Mouse (Mus musculus): ENCODE results near the gene Clip2. TPM values are rescaled to one million over a fixed set of nuclear protein-coding genes. Genes with fewer than 3 reads are reported as not detected.
A peak's percentile ranks its signal among the peaks of the same experiment; 100 is the strongest.

Clip2 gene
- polyA plus RNA-seq, 1 experiment from 2014 or later, result 6.6 TPM

DNA sequence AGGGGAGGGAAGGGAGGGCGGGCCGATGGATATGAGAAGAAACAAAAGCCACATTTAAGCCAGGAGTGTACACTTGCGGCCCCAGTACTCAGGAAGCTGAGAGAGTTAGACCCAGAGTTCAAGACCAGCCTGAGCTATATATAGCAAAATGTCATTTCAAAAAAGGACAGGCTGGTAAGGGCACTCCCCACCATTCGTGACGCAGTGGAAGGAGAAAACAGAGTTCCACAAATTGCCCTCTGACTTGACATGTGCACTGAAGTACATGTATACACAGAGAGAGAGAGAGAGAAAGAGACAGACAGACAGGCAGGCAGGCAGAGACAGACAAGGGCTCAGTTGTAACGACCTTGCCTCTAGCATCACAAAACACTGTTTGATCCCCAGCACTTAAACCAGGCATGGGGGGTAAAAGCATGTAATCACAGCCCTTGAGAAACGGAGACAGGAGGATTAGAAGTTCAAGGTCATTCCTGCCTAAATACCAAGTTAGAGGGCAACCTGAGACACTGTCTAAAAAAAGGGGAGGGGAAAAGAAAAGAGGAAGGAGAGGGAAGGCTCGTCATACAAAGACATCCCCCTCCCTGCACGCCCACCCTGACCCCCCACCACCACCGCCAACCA lies 106.9 kb downstream of the Clip2 start:
- Histone ChIP-seq H3K4me2 (peak overlapping the region; percentile 14), H3K27ac (ENCODE audit: low read depth) (peak overlapping the region; percentile 87), H3K9ac (no peak overlapping the region), H3K4me3 (ENCODE audit: low read depth, low read length) (no peak overlapping the region), H3K4me1 (ENCODE audit: insufficient read depth) (peaks cover 26% of the 10 kb centered on the region), H3K9me3 (ENCODE audit: low read depth, low read length) (no peaks in the 10 kb centered on the region; the same call in 1 of the 2 replicates), H3K36me3 (ENCODE audit: insufficient read depth) (peaks cover 9% of the 10 kb centered on the region; the same call in 1 of the 2 replicates), H3K27me3 (ENCODE audit: insufficient read depth, low read length) (no peaks in the 10 kb centered on the region)
- WGBS, result 19% methylated on average over 10 of the region's 10 CpGs
- no peak for TF ChIP-seq CTCF (IDR thresholded peaks at IDR 0.05; ENCODE audit: low read depth)
- DNase-seq (peak; percentile 44), ATAC-seq (ENCODE audit: insufficient read depth) (peak; percentile 7; the same call in 1 of the 2 replicates)

DNA sequence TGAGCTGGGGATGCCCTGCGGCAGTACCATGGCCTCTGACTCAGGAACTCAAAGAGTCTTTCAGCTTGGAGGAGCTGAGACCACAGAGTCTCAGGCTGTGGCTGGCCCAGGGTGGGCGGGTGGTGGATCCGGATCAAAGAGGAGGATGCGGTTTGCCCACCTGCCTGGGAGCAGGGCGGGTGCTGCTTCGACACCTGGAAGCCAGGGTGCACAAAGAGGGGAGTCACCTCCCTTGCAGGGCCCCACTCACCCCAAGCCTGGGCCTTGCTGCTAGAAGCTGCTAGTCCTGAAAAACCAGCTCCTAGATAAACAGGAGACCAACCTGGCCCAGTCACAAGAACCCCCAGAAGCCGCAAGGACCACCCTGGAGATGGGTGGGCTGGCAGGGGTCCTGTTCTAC lies 107.8 kb downstream of the Clip2 start:
- DNase-seq (peak; percentile 74), ATAC-seq (ENCODE audit: insufficient read depth) (peak; percentile 67)
- Histone ChIP-seq H3K4me1 (ENCODE audit: insufficient read depth) (peaks cover 27% of the 10 kb centered on the region), H3K36me3 (ENCODE audit: insufficient read depth) (peaks cover 10% of the 10 kb centered on the region; the same call in 1 of the 2 replicates), H3K4me2 (peak overlapping the region; percentile 31; the same call in 1 of the 2 replicates), H3K27ac (ENCODE audit: low read depth) (peak overlapping the region; percentile 87), H3K9ac (no peak overlapping the region), H3K27me3 (ENCODE audit: insufficient read depth, low read length) (no peaks in the 10 kb centered on the region), H3K9me3 (ENCODE audit: low read depth, low read length) (no peaks in the 10 kb centered on the region; the same call in 1 of the 2 replicates), H3K4me3 (ENCODE audit: low read depth, low read length) (no peak overlapping the region)
- TF ChIP-seq CTCF (IDR thresholded peaks at IDR 0.05; ENCODE audit: low read depth), result no peak
- 67% methylated on average over 7 of the region's 7 CpGs for WGBS

DNA sequence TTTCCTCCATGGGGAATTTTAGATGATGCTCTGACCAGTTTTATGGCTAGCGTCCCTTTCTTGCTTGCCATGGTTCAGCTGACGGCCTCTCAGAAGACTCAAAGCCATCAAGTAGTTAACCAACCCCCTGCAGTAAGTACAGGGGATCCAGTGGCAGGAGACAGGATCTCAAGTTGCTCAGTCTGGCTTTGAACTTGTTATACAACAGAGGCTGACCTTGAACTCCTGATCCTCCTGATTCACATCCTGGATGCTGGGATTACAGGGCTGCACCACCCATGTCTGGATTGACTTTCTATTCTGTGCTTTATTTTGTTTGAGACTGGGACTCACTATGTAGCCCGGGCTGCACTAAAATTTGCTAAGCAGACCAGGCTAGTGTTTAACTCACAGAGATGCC lies 110.2 kb downstream of the Clip2 start:
- H3K4me1 ChIP-seq (ENCODE audit: insufficient read depth), result peaks cover 32% of the 10 kb centered on the region
- H3K36me3 ChIP-seq (ENCODE audit: insufficient read depth), result peaks cover 10% of the 10 kb centered on the region; the same call in 1 of the 2 replicates
- WGBS, result 93% methylated on average over 3 of the region's 3 CpGs
- no peak for TF ChIP-seq CTCF (IDR thresholded peaks at IDR 0.05; ENCODE audit: low read depth)
- DNase-seq, result no peak
- no peaks in the 10 kb centered on the region; the same call in 1 of the 2 replicates for H3K9me3 ChIP-seq (ENCODE audit: low read depth, low read length)
- no peak overlapping the region for H3K9ac ChIP-seq
- no peak overlapping the region for H3K4me3 ChIP-seq (ENCODE audit: low read depth, low read length)
- ATAC-seq (ENCODE audit: insufficient read depth), result no peak
- no peaks in the 10 kb centered on the region for H3K27me3 ChIP-seq (ENCODE audit: insufficient read depth, low read length)
- H3K4me2 ChIP-seq, result no peak overlapping the region
- no peak overlapping the region for H3K27ac ChIP-seq (ENCODE audit: low read depth)

DNA sequence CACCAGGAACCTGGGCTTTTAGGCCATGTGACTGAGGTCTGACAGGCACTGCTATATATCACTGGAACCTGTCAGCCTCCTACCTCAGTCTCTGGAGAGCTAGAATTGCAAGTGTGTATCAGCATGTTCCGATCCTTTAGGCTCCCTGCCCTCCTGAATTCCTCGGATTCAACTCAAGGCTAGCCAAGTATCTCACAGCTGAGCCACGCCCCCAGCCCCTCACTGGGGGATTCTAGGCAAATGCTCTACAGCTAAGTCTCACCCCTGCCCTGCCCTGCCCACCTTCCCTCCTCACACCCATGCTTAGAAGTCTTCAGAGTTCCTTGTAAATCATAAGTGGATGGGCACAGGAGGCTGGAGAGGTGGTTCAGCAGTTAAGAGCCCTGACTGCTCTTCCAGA lies 111.1 kb downstream of the Clip2 start:
- Histone ChIP-seq H3K4me2 (peak overlapping the region; percentile 10; the same call in 1 of the 2 replicates), H3K36me3 (ENCODE audit: insufficient read depth) (peaks cover 10% of the 10 kb centered on the region; the same call in 1 of the 2 replicates), H3K4me3 (ENCODE audit: low read depth, low read length) (no peak overlapping the region), H3K4me1 (ENCODE audit: insufficient read depth) (peaks cover 28% of the 10 kb centered on the region), H3K27me3 (ENCODE audit: insufficient read depth, low read length) (no peaks in the 10 kb centered on the region), H3K9ac (no peak overlapping the region; the same call in 1 of the 2 replicates), H3K27ac (ENCODE audit: low read depth) (peak overlapping the region; percentile 67; the same call in 1 of the 2 replicates), H3K9me3 (ENCODE audit: low read depth, low read length) (no peaks in the 10 kb centered on the region; the same call in 1 of the 2 replicates)
- DNase-seq, result peak; percentile 22
- no peak for ATAC-seq (ENCODE audit: insufficient read depth)
- TF ChIP-seq CTCF (IDR thresholded peaks at IDR 0.05; ENCODE audit: low read depth), result no peak
- WGBS, result 58% methylated on average over 3 of the region's 3 CpGs

DNA sequence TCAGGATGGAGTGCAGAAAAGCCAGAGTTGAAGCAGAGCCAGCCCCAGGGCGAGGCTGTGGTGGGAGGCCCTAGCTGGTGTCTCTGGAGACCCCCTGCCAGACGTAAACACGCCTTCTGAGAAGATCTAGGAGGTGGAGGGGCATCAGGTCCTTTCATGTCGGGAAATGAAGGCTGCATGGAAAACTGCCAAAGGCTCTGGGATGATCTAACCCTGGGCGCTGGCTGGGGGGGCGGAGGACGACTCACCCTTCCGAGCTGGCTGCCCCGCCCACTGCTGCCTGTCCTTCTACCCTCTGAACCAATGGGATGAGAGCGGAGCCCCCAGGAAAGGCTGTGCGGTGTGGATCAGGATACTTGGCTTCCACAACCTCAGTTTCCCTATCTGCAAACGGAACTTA lies 112.1 kb downstream of the Clip2 start:
- no peaks in the 10 kb centered on the region for H3K27me3 ChIP-seq (ENCODE audit: insufficient read depth, low read length)
- peak; percentile 36 for ATAC-seq (ENCODE audit: insufficient read depth)
- H3K9ac ChIP-seq, result no peak overlapping the region
- WGBS, result 46% methylated on average over 12 of the region's 12 CpGs
- H3K27ac ChIP-seq (ENCODE audit: low read depth), result peak overlapping the region; percentile 67; the same call in 1 of the 2 replicates
- H3K4me3 ChIP-seq (ENCODE audit: low read depth, low read length), result no peak overlapping the region
- no peak for TF ChIP-seq CTCF (IDR thresholded peaks at IDR 0.05; ENCODE audit: low read depth)
- peaks cover 10% of the 10 kb centered on the region; the same call in 1 of the 2 replicates for H3K36me3 ChIP-seq (ENCODE audit: insufficient read depth)
- H3K4me1 ChIP-seq (ENCODE audit: insufficient read depth), result peaks cover 18% of the 10 kb centered on the region
- peak; percentile 87 for DNase-seq
- H3K4me2 ChIP-seq, result peak overlapping the region; percentile 10; the same call in 1 of the 2 replicates
- no peaks in the 10 kb centered on the region; the same call in 1 of the 2 replicates for H3K9me3 ChIP-seq (ENCODE audit: low read depth, low read length)

DNA sequence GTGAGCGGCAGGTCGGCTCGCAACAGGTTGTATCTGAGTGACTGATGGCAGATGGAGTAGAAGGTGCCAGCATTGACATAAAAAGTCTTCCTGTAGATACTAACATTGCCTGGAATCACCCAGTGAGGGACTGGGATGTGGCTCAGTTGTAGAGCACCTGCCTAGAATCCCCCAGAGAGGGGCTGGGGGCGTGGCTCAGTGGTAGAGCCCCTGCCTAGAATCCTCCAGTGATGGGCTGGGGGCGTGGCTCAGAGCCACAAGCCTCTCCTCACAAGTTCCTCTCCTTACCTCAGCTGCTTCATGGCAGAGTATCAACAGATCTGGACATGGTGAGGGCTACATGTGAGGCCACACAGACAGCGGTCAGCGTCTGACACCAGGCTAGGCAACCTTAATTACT lies 112.8 kb downstream of the Clip2 start:
- no peak for TF ChIP-seq CTCF (IDR thresholded peaks at IDR 0.05; ENCODE audit: low read depth)
- DNase-seq (no peak), ATAC-seq (ENCODE audit: insufficient read depth) (no peak)
- Histone ChIP-seq H3K4me1 (ENCODE audit: insufficient read depth) (peaks cover 15% of the 10 kb centered on the region), H3K4me3 (ENCODE audit: low read depth, low read length) (no peak overlapping the region), H3K4me2 (no peak overlapping the region), H3K9ac (no peak overlapping the region), H3K27ac (ENCODE audit: low read depth) (no peak overlapping the region), H3K27me3 (ENCODE audit: insufficient read depth, low read length) (no peaks in the 10 kb centered on the region), H3K9me3 (ENCODE audit: low read depth, low read length) (no peaks in the 10 kb centered on the region; the same call in 1 of the 2 replicates), H3K36me3 (ENCODE audit: insufficient read depth) (peaks cover 10% of the 10 kb centered on the region; the same call in 1 of the 2 replicates)
- 95% methylated on average over 7 of the region's 7 CpGs for WGBS

Small RNA genes within 50 kb of the gene (microRNA-seq; reads per million reads assigned to microRNA genes)
- gene Gm26340 (ENCODE audit: borderline number of aligned reads), result not detected
- gene Mir7228 (ENCODE audit: borderline number of aligned reads), result not detected

Other genes with a start within 250 kb of the Clip2 start
- 183 and 185 TPM in 2 replicates for gene Gtf2i, start 237.7 kb downstream of the Clip2 start, polyA plus RNA-seq (2014; fragmentation: Nextera tagmentation; extraction: Ambion mirVana)
- 82.5 and 85.6 TPM in 2 replicates for gene Gtf2ird1, start 95.7 kb downstream of the Clip2 start, polyA plus RNA-seq (2014; fragmentation: Nextera tagmentation; extraction: Ambion mirVana)
- gene Syna, start 7.7 kb upstream of the Clip2 start, polyA plus RNA-seq (2014; fragmentation: Nextera tagmentation; extraction: Ambion mirVana), result not detected in 2 replicates
- gene Rfc2, start 28.9 kb upstream of the Clip2 start, polyA plus RNA-seq (2014; fragmentation: Nextera tagmentation; extraction: Ambion mirVana), result 324 and 338 TPM in 2 replicates
- gene Lat2, start 62.6 kb upstream of the Clip2 start, polyA plus RNA-seq (2014; fragmentation: Nextera tagmentation; extraction: Ambion mirVana), result 2.1 and 2.9 TPM in 2 replicates
- 557 and 559 TPM in 2 replicates for gene Eif4h, start 87.1 kb upstream of the Clip2 start, polyA plus RNA-seq (2014; fragmentation: Nextera tagmentation; extraction: Ambion mirVana)
- 8.2 and 10.0 TPM in 2 replicates for gene Limk1, start 136.2 kb upstream of the Clip2 start, polyA plus RNA-seq (2014; fragmentation: Nextera tagmentation; extraction: Ambion mirVana)
- gene Eln, start 194.9 kb upstream of the Clip2 start, polyA plus RNA-seq (2014; fragmentation: Nextera tagmentation; extraction: Ambion mirVana), result 196 and 198 TPM in 2 replicates

All from lung, embryonic 14.5 days (tissue).